Mouse (Mus musculus) CD4-positive, CD25-positive, alpha-beta regulatory T cell, adult 2 months (primary cell): ENCODE results near the gene Scgb1b11.
"Not testable (repeated sequence)": the region's sequence is repeated elsewhere in the genome, so short reads cannot be mapped to it uniquely, and the experiment has no call there.

Experiments
- DNase-seq: peaks from one replicate; pipeline ENCODE4 v3.0.0-alpha.2; 2012; ENCODE audit warnings: low read depth, low spot score

Gene Scgb1b11

GRCm38 (mm10) chr7:32222540-32222939 lies at the start of gene Scgb1b11:
Scgb1b11 (plus strand) TSS chr7:32222840.
- not testable (repeated sequence) for DNase-seq

GRCm38 (mm10) chr7:32211045-32211444 lies 11.6 kb upstream of the Scgb1b11 start, which contains the start of gene Scgb2b11:
Scgb2b11 (minus strand) TSS chr7:32211145.
- not testable (repeated sequence) for DNase-seq
